10 mouse cellular contexts compared by ENCODE assay signal in genomic region chr13:54242380-54242779, GRCm38 (mm10). TPM values are rescaled to one million over a fixed set of nuclear protein-coding genes. Genes with fewer than 3 reads are reported as not detected.
DNase-seq lines count a peak whose midpoint lies in the region; ATAC-seq lines count a peak whose summit lies in the region.
"Had no signal": no experiment of that assay in that cellular context is flagged by ENCODE, and none has a peak within 500 bp of the region (broad histone marks: within the 10 kb centered on the region; RNA-seq: fewer than 3 reads in every experiment).

No protein-coding gene starts in this region.

- intact Hi-C loops in left cerebral cortex, postnatal 4 days (cut with DNase I) = loop anchor here (5.0 kb wide), 1 partner anchor 130 kb away; no protein-coding TSS in a partner anchor

- DNase-seq in embryo, embryonic 10 days (ENCODE audit: low spot score) = peak; percentile 20
- no peak for DNase-seq in embryo, embryonic 10.5 days (ENCODE audit: low spot score)
- peak; percentile 51 for DNase-seq in right cerebral cortex, postnatal 14 days
- DNase-seq in right cerebral cortex, adult 18-20 months = no peak
- peak; percentile 80 for DNase-seq in splenic B cell, adult 2 months (ENCODE audit: low read depth, low spot score)
- DNase-seq in MN1 (ENCODE audit: low spot score) = no peak
- DNase-seq in left cerebral cortex, postnatal 4 days = no peak

- peak; percentile 55; the same call in 1 of the 2 replicates for ATAC-seq in granulocyte monocyte progenitor cell, adult 5-6 weeks (replicated peaks; ENCODE audit: poor library complexity, severe bottlenecking)

- H3K27me3 ChIP-seq in splenic B cell, adult 2 months (ENCODE audit: control insufficient read depth, insufficient read depth, low read length, poor library complexity, severe bottlenecking) = no peaks in the 10 kb centered on the region
- H3K27me3 ChIP-seq: stomach, embryonic 15.5 days had no signal

- no peaks in the 10 kb centered on the region for H3K36me3 ChIP-seq in splenic B cell, adult 2 months (ENCODE audit: control insufficient read depth, insufficient read depth, low read length, poor library complexity, severe bottlenecking)
- H3K36me3 ChIP-seq: heart, embryonic 13.5 days; stomach, embryonic 15.5 days had no signal

RNA-seq across cellular contexts. Expression of gene Hrh2, which starts 50.5 kb away (rescaled TPM):
- 6.0 and 6.8 TPM in 2 replicates for total RNA-seq in granulocyte monocyte progenitor cell, adult 5-6 weeks (2014; fragmentation: Nextera tagmentation)
- total RNA-seq in granulocyte monocyte progenitor cell, adult 5-6 weeks (2017) = 2.2 and 4.4 TPM in 2 replicates
- 1 to 10 TPM; 3.9 to 4.1 TPM for total RNA-seq in left cerebral cortex, postnatal 4 days (2021)

Comparison
In these comparisons a context has a peak if more than half of its experiments do, and no peak if none do; other contexts are left out.
1. DNase-seq: peak in embryo, embryonic 10 days (single experiment), right cerebral cortex, postnatal 14 days (single experiment) and splenic B cell, adult 2 months (single experiment); none in embryo, embryonic 10.5 days (single experiment), right cerebral cortex, adult 18-20 months (single experiment), MN1 (single experiment) and left cerebral cortex, postnatal 4 days (single experiment).